Mouse (Mus musculus) CH12.LX (cell line): ENCODE data around the gene Esyt2.

Source experiments
- CTCF ChIP-seq, 2 experiments: IDR thresholded peaks in 1 of 2; conservative IDR thresholded peaks in 1 of 2; 2 replicates each; pipeline ENCODE4 v1.5.1; 2011 to 2012; ENCODE audit warnings: low read depth in 2 of 2, low read length in 2 of 2, improper control_type of control experiment in 1 of 2, inconsistent platforms in 1 of 2, mild to moderate bottlenecking in 1 of 2, moderate library complexity in 1 of 2
- E2F4 ChIP-seq: IDR thresholded peaks from 2 replicates; pipeline ENCODE4 v1.6.1; 2011; ENCODE audit warnings: low read depth, low read length, improper control_type of control experiment; ENCODE audit not compliant: insufficient replicate concordance
- ELF1 ChIP-seq: IDR thresholded peaks from 2 replicates; pipeline ENCODE4 v1.6.1; 2014; ENCODE audit warnings: low read depth, mild to moderate bottlenecking, inconsistent platforms, low read length, improper control_type of control experiment
- EP300 ChIP-seq: IDR thresholded peaks from 2 replicates; pipeline ENCODE4 v1.6.1; 2011; ENCODE audit warnings: low read length, improper control_type of control experiment
- JUND ChIP-seq: conservative IDR thresholded peaks from 2 replicates; pipeline ENCODE4 v1.6.1; 2011; ENCODE audit warnings: low read depth, low read length, improper control_type of control experiment
- MAZ ChIP-seq: IDR thresholded peaks from 2 replicates; pipeline ENCODE4 v1.6.1; 2012; ENCODE audit warnings: low read depth, mild to moderate bottlenecking, inconsistent platforms, low read length, improper control_type of control experiment, moderate library complexity
- MXI1 ChIP-seq: IDR thresholded peaks from 2 replicates; pipeline ENCODE4 v1.6.1; 2011; ENCODE audit warnings: mild to moderate bottlenecking, low read depth, low read length, improper control_type of control experiment
- MYC ChIP-seq: IDR thresholded peaks from 2 replicates; pipeline ENCODE4 v1.6.1; 2011; ENCODE audit warnings: low read depth, mild to moderate bottlenecking, improper control_type of control experiment, low read length
- NELFE ChIP-seq: IDR thresholded peaks from 2 replicates; pipeline ENCODE4 v1.6.1; 2011; ENCODE audit warnings: low read depth, low read length, improper control_type of control experiment
- PAX5 ChIP-seq: IDR thresholded peaks from 2 replicates; pipeline ENCODE4 v1.6.1; 2012; ENCODE audit warnings: low read length, inconsistent platforms, mixed read lengths
- POLR2A ChIP-seq: IDR thresholded peaks from 2 replicates; pipeline ENCODE4 v1.6.1; 2011; ENCODE audit warnings: low read depth, mild to moderate bottlenecking, improper control_type of control experiment, low read length
- RCOR1 ChIP-seq: conservative IDR thresholded peaks from 2 replicates; pipeline ENCODE4 v1.6.1; 2012; ENCODE audit warnings: low read depth, mild to moderate bottlenecking, inconsistent platforms, low read length, improper control_type of control experiment
- TCF12 ChIP-seq: IDR thresholded peaks from 2 replicates; pipeline ENCODE4 v1.6.1; 2014; ENCODE audit warnings: low read depth, mild to moderate bottlenecking, inconsistent platforms, low read length, improper control_type of control experiment
- USF2 ChIP-seq: conservative IDR thresholded peaks from 2 replicates; pipeline ENCODE4 v1.6.1; 2011; ENCODE audit warnings: low read depth, low read length, improper control_type of control experiment

DNA sequence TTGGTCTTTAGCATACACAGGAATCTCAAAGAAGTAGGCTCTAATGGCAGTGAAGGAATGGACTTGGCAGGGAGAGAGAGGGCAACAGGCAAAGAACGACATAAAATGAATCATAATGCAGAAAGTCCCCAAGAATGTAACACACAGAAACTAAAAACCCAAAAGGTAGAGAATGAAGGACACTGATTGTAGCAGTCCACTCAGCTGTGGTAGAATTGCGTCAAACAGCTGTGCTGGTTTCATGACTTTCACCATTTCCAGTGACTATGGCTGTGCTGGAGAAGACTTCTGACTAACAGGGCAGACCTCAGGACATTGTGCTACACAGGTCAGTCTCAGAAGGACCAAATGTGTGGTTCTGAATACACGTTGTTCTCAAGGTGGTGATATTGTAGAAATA, 26.9 kb downstream of the Esyt2 start:
- TF ChIP-seq USF2 (no peak), POLR2A (no peak), CTCF (conservative IDR thresholded peaks at IDR 0.05 in 1 of 2, IDR thresholded peaks at IDR 0.05 in 1 of 2; ENCODE audit: low read depth in 2 of 2, low read length in 2 of 2) (no peak), TCF12 (no peak), EP300 (no peak), ELF1 (no peak), NELFE (no peak), E2F4 (no peak), MAZ (no peak), RCOR1 (no peak), JUND (no peak), MXI1 (no peak), PAX5 (no peak), MYC (no peak)
